Mouse (Mus musculus) forebrain, embryonic 16.5 days (tissue): ENCODE results near the gene Tceal1. TPM values are rescaled to one million over a fixed set of nuclear protein-coding genes. Genes with fewer than 3 reads are reported as not detected.

Source experiments
- ATAC-seq: fragments of 200-750 bp; cut with Nextera tagmentation; 2 replicates; pipeline ENCODE4 v1.8.0; 2017; ENCODE audit warnings: mild to moderate bottlenecking, moderate library complexity
- H3K27ac ChIP-seq: fragments of 300-500 bp; sonication (generic); 2 replicates; pipeline ENCODE4 v1.5.1; 2014; ENCODE audit warnings: low read length, control low read depth
- H3K27me3 ChIP-seq: fragments of 300-500 bp; sonication (generic); replicated peaks from 2 replicates; pipeline ENCODE4 v1.6.1; 2014; ENCODE audit warnings: low read length; ENCODE audit not compliant: control insufficient read depth, insufficient read depth
- H3K36me3 ChIP-seq: fragments of 300-500 bp; sonication (generic); 2 replicates; pipeline ENCODE4 v1.6.1; 2014; ENCODE audit not compliant: control insufficient read depth, insufficient read depth
- H3K4me1 ChIP-seq: fragments of 300-500 bp; sonication (generic); replicated peaks from 2 replicates; pipeline ENCODE4 v1.6.1; 2014; ENCODE audit warnings: low read length; ENCODE audit not compliant: control insufficient read depth, insufficient read depth
- H3K4me2 ChIP-seq: fragments of 300-500 bp; sonication (generic); 2 replicates; pipeline ENCODE4 v1.6.1; 2014; ENCODE audit warnings: mild to moderate bottlenecking, low read length, control low read depth
- H3K4me3 ChIP-seq: fragments of 300-500 bp; sonication (generic); replicated peaks from 2 replicates; pipeline ENCODE4 v1.5.1; 2014; ENCODE audit warnings: mild to moderate bottlenecking, low read length, control low read depth
- H3K9ac ChIP-seq: fragments of 300-500 bp; sonication (generic); replicated peaks from 2 replicates; pipeline ENCODE4 v1.6.1; 2014; ENCODE audit warnings: low read depth, low read length, control low read depth
- H3K9me3 ChIP-seq: fragments of 300-500 bp; sonication (generic); 2 replicates; pipeline ENCODE4 v1.6.1; 2016; ENCODE audit warnings: low read length; ENCODE audit not compliant: control insufficient read depth
- WGBS: fragments of 180-500 bp; shearing (Covaris S2); extraction: QIAGEN DNeasy Blood & Tissue Kit; methylation state at CpG from one replicate; pipeline ENCODE4 v1.1.7; 2014; 5-methylcytosine and 5-hydroxymethylcytosine counted together
- polyA plus RNA-seq: library from polyadenylated mRNA; unstranded; fragments of >200 nt; fragmentation: Nextera tagmentation; extraction: Ambion mirVana; gene quantifications from 2 replicates; pipeline ENCODE4 v1.2.1, GENCODE M21; 2015

Tceal1 gene
- polyA plus RNA-seq, 1 experiment from 2014 or later = 21.5 TPM

DNA sequence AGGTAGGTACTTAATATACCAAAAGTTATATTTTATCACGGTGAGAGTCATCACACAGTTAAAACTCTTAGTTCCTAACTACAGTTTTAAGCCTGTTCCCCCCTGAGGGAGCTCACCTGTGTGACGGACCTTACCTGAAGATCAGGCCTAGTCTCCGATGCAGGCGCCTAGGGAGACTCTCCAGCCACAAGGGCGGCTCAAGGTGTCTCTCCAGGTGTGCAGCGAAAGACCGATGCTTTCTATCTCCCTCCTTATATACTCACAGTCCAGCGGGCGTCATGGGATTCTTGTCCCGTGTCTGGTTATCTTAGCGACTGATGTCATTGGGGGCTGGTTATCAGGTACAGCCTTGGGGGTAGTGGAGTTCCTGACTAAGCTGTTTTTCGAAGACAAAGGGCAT, 35.7 kb downstream of the Tceal1 start, which contains the start of gene Morf4l2:
TSS of gene Morf4l2 (minus strand) at position 232 of the 400 bp plus-strand sequence.
- ATAC-seq = no peak
- Histone ChIP-seq H3K9ac (peak within 1 kb of the TSS; percentile 56; the same call in 1 of the 2 replicates), H3K4me3 (peak within 1 kb of the TSS; percentile 52), H3K27ac (peak within 1 kb of the TSS; percentile 94), H3K36me3 (no peaks in the 10 kb centered on the region; the same call in 1 of the 2 replicates), H3K4me2 (peak within 1 kb of the TSS; percentile 63), H3K9me3 (no peaks in the 10 kb centered on the region), H3K4me1 (peaks cover 8% of the 10 kb centered on the region), H3K27me3 (no peaks in the 10 kb centered on the region)
- WGBS = 87% methylated on average over 12 of the region's 12 CpGs

DNA sequence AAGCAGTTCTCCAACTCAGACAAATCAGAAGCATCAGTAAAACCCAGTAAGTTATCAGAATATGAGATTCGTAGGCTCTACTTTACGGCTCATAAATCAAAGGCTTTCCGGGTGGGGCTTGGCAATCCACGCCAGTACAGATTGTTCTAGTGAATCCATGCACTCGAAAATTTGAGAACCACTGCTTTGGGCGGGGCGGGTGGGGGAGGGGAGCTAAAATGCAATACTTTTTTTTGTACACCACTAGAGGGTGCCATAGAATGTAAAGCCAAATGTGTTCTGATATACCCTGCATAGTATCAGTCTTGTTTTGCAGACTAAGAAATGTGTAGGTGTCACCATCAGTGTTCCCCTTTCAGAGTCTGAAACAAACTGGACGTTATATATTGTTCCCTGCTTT, 36.9 kb downstream of the Tceal1 start:
- H3K27ac ChIP-seq = no peak overlapping the region
- 73% methylated on average over 8 of the region's 8 CpGs for WGBS
- no peak for ATAC-seq
- H3K9ac ChIP-seq = no peak overlapping the region
- H3K9me3 ChIP-seq = no peaks in the 10 kb centered on the region
- H3K27me3 ChIP-seq = no peaks in the 10 kb centered on the region
- no peaks in the 10 kb centered on the region; the same call in 1 of the 2 replicates for H3K36me3 ChIP-seq
- H3K4me1 ChIP-seq = 0 out of 2 replicates have a peak, but pooled peaks cover 3% of the 10 kb centered on the region
- no peak overlapping the region for H3K4me3 ChIP-seq
- no peak overlapping the region for H3K4me2 ChIP-seq

DNA sequence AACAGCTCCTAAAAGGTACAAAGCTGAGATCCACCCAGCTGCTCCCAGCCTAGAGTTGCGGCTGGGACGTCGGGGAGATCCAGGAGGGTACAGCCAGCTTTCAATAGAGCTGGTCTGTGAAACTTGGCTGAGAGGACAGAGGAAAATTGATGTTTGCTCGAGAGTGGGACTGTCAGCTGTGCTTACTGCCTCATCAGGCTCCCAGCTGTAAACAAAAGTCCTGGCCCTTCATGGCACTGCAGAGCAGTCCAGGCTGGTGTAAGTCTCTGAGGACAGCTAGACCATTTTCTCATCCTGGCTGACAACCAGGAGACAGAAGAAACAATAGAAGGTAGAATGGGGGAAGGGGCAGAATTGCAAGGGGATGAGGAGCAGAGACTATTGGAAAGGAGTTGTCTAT, 41.5 kb downstream of the Tceal1 start:
- WGBS = 73% methylated on average over 4 of the region's 4 CpGs
- no peak overlapping the region for H3K4me3 ChIP-seq

DNA sequence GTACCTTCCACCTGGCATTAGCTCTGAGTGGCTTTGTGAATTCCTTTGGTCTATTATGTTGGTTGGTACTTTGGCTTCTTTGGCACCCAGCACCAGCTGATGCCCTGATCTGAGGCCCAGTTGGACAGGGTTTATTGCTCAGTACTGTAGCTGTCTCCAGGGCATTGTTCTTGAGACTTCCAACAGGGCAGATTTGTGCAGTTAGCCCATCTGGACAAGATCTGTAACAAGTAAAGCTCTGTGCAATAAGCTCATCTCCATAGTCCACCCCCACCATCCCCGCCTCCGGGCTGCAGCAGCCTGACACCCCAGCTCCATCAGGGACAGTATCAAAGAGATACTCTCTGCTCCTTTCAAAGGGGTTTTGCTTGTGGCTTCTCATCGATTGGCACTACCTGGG, 47.7 kb downstream of the Tceal1 start:
- H3K9me3 ChIP-seq = no peaks in the 10 kb centered on the region
- no peak overlapping the region for H3K4me3 ChIP-seq
- H3K27ac ChIP-seq = no peak overlapping the region
- no peaks in the 10 kb centered on the region for H3K4me1 ChIP-seq
- no peak overlapping the region for H3K9ac ChIP-seq
- no peaks in the 10 kb centered on the region for H3K27me3 ChIP-seq
- H3K4me2 ChIP-seq = no peak overlapping the region
- H3K36me3 ChIP-seq = no peaks in the 10 kb centered on the region; the same call in 1 of the 2 replicates
- 96% methylated on average over 3 of the region's 3 CpGs for WGBS
- no peak for ATAC-seq

More for the DNA sequence above, 41.5 kb downstream of the Tceal1 start:
- Histone ChIP-seq H3K4me2 (no peak overlapping the region), H3K9ac (no peak overlapping the region), H3K9me3 (no peaks in the 10 kb centered on the region), H3K27me3 (no peaks in the 10 kb centered on the region), H3K36me3 (no peaks in the 10 kb centered on the region; the same call in 1 of the 2 replicates), H3K4me1 (no peaks in the 10 kb centered on the region), H3K27ac (no peak overlapping the region)
- no peak for ATAC-seq

Other genes with a start within 250 kb of the Tceal1 start
- gene Kir3dl1, start 190.0 kb upstream of the Tceal1 start, polyA plus RNA-seq = not detected in 2 replicates
- 0.19 and 0.22 TPM in 2 replicates for gene Kir3dl2, start 163.9 kb upstream of the Tceal1 start, polyA plus RNA-seq
- gene Tceal3, start 117.1 kb upstream of the Tceal1 start, polyA plus RNA-seq = 49.1 and 56.4 TPM in 2 replicates
- 581 and 603 TPM in 2 replicates for gene Morf4l2, start 35.7 kb downstream of the Tceal1 start, polyA plus RNA-seq
- not detected in 2 replicates for gene Glra4, start 72.2 kb downstream of the Tceal1 start, polyA plus RNA-seq
- 11.6 and 15.9 TPM in 2 replicates for gene Plp1, start 114.7 kb downstream of the Tceal1 start, polyA plus RNA-seq
- gene Rab9b, start 160.8 kb downstream of the Tceal1 start, polyA plus RNA-seq = 12.1 and 16.0 TPM in 2 replicates
- gene H2bfm, start 219.3 kb downstream of the Tceal1 start, polyA plus RNA-seq = not detected in 2 replicates